Mouse (Mus musculus) mouse embryonic stem cell (cell line): Measurements from ENCODE around the gene Slc29a3.
"Not testable (repeated sequence)": the region's sequence is repeated elsewhere in the genome, so short reads cannot be mapped to it uniquely, and the experiment has no call there.

Source experiments
- in situ Hi-C, 2 experiments: fragments of 300-500 bp; cut with MboI; formaldehyde crosslinking; loops; 1 replicate in 1 of 2; 3 replicates in 1 of 2; pipeline ENCODE4 v1.14.3; 2019 to 2020; ENCODE audit warnings: low sequenced_read_pairs in 2 of 2, low pct_unique_long_range_greater_than_20kb in 1 of 2, mixed read lengths in 1 of 2; ENCODE audit not compliant: unreplicated experiment in 1 of 2

Slc29a3 gene

GRCm38 (mm10) chr10:60774616-60775015, 22.0 kb upstream of the Slc29a3 start:
- in situ Hi-C loops, result no loop called here

DNA sequence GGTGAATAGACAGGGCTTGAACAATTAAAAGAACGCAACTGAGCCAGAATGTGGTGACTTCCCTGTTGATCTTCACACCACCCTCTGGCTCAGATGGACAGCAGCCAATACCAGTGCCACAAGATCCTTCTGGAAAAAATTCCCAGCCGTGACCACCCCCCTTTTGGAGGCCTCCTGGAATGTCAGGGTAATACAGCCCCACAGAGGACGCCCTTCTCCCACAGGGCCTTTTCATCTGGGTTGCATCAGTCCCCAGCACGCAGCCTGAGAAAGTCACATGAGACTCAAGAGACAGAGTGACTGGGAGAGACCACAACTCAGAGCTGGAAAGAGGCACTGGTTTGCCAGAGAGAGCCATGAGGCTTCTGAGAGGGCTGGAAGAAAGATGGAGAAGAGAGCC, 18.3 kb upstream of the Slc29a3 start:
- in situ Hi-C loops, result no loop called here

GRCm38 (mm10) chr10:60768614-60769013, 16.0 kb upstream of the Slc29a3 start:
- in situ Hi-C loops, result no loop called here

DNA sequence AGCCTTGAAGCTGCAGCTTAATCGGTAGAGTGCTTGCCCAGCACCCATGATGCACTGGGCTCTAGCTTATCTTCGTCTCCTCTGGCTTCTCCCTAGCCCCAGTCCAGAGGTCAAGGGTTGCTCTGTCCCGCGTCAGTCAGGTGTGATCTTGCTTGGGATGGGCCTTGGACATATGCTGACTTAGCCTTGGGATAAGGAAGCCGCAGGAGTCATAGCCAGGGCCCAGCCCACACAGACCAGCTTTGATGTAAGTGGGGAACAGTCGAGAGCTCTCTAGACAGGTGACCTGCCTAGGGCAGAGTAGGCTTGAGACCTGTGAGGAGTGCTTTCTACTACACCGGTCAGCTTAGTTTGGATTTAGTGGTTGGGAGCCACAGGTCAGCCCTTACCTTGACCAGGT, 14.8 kb upstream of the Slc29a3 start:
- in situ Hi-C loops, result no loop called here

DNA sequence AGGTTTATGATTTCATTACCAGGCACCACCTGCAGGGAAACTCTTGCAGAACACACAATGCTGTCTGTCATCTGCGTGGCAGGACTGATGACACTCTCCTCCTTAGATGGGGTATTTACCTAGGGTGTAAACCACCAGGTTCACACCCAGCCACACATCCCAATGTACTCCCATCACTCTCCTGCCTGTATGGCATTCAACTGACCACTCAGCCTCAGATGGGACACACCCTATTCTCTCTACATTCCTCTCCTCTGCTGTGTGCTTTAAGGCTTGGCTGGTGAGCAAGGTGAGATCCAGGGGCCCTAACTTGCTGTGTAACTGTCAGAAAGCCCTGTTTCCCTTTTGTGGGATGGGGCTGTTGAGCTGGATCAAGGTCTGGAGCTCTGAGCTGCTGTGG, 9.5 kb upstream of the Slc29a3 start:
- in situ Hi-C loops, result no loop called here

DNA sequence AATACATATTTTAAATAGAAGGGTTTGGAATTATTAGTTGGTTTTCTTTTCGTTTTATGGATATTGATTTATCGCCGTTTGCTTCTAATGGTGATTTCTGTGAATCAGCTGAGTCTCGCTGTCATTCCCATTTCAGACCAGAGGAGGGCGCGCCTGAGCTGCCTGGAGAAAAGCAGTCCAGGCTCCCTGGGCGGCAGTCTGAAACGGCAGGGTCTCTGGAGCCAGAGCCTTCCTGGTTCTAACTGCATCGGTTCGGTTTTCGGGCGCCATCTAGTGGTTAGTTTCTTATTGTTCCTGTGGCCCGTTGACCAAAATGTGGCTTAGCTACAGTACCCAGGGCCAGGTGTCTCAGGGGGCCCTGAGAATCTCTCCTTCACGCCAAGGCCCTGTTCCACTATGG, 7.8 kb upstream of the Slc29a3 start:
- in situ Hi-C loops, result no loop called here

DNA sequence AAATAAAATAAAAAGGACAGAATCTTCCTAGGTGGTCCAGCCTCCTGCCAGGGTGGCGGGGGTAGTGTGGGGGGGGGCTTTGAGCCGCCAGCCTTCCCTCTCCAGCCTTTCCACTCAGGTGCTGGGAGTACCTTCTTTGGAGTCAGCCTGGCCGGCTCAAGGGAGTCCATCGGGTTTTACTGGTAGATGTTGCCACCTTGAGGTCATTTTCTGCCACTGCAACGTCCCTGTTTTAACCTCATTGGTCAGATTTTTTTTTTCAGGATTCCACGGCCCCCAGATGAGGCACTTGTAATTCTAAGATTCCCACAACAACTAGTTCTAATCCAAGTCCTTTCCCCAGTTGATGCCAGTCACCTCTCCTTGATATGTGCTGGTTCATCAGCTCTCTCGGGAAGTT, 4.4 kb upstream of the Slc29a3 start:
- in situ Hi-C loops, result loop anchor here (5.0 to 10.0 kb wide), 5 partner anchors 135 to 452 kb away; no protein-coding TSS in a partner anchor

GRCm38 (mm10) chr10:60756146-60756545, 3.6 kb upstream of the Slc29a3 start:
- in situ Hi-C loops, result loop anchor here (5.0 to 10.0 kb wide), 5 partner anchors 134 to 451 kb away; no protein-coding TSS in a partner anchor

- in situ Hi-C loops, result loop anchor here (10.0 kb wide), 4 partner anchors 139 to 449 kb away; no protein-coding TSS in a partner anchor
Observed at GRCm38 (mm10) chr10:60753941-60754340, 1.3 kb upstream of the Slc29a3 start.

DNA sequence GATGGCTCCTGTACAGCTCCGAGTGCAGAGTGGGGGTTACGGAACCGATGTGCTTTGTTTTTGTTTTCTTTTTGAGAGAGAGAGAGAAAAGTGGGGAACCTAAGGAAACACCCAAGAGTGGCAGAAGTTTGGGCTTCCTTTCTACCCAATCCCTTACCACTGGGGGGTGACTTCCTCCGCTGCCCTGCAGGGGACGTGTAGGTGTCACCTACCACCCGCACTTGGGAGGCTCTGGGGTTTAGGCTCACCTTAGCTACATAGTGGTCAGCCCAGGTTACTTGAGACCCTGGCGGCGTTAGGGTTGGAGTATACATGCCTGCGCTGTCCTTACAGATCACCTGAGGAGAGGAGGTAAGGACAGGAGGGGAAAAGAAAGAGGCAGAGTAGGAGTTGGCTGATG, 667 bp upstream of the Slc29a3 start:
- in situ Hi-C loops, result loop anchor here (10.0 kb wide), 4 partner anchors 138 to 448 kb away; no protein-coding TSS in a partner anchor

DNA sequence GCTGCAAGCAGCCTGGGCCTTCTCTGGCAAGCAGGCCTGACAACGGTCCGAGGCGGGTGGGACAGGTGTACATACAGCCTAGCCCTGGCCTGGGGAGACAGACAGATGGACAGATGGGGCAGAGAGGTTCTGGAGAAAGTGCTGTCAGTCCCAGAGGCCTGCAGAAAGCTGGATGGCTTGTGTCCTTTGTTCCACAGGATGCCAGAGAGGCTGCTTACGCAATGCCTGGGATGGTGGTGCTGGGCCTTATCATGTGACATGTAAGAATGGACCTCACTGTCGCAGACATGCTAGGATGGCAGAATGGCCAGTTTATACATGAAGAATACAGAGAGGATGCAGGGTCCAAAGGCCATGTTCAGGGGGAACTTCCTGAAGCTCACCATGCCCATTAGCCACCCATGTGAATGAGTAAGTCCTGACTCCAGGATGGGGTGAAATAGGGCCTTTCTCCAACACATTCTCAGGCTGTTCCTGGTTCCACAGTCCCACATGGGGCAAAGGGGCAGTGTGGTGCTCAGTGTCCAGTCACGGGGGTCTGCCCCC, 4.9 kb downstream of the Slc29a3 start:
- in situ Hi-C loops, result no loop called here

- in situ Hi-C loops, result no loop called here
Observed at GRCm38 (mm10) chr10:60746512-60746911, 6.1 kb downstream of the Slc29a3 start.

GRCm38 (mm10) chr10:60744543-60745290, 7.9 kb downstream of the Slc29a3 start:
- in situ Hi-C loops, result no loop called here

DNA sequence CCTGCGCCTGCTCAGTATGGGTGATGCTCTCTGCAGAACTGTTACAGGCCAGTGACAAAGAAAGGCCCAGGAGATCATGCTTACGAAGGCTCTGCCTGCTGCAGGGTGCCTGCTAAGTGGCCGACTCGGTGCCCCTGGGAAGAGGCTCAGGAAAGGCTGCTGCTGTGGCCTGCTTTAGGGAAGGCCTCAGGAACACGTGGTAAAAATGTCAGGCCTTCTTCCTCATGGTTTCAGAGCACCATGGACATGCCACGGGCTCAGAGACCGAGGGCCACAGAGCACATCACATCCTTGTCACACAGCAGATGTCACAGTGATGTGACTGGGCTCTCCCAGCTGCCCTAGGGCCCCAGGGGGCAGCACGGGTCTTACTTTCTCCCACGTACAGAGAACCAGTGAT, 8.9 kb downstream of the Slc29a3 start:
- in situ Hi-C loops, result no loop called here

- in situ Hi-C loops, result no loop called here
Observed at GRCm38 (mm10) chr10:60742942-60743341, 9.7 kb downstream of the Slc29a3 start.

DNA sequence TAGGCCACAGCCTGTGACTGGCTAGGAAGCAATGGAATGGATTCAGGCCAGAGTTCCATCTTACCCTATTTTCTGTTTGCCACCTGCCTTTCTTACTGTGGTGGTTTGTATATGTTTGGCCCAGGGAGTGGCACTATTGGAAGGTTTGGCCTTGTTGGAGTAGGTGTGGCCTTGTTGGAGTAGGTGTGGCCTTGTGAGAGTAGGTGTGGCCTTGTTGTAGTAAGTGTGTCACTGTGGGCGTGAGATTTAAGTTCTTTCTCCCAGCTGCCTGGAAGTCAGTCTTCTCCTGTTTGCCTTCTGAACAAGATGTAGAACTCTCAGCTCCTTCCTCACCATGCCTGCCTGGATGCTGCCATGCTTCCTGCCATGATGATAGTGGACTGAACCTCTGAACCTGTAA, 10.3 kb downstream of the Slc29a3 start:
- in situ Hi-C loops, result not testable (repeated sequence)

GRCm38 (mm10) chr10:60741435-60741834, 11.2 kb downstream of the Slc29a3 start:
- in situ Hi-C loops, result no loop called here

GRCm38 (mm10) chr10:60739619-60740363, 12.8 kb downstream of the Slc29a3 start:
- in situ Hi-C loops, result no loop called here

DNA sequence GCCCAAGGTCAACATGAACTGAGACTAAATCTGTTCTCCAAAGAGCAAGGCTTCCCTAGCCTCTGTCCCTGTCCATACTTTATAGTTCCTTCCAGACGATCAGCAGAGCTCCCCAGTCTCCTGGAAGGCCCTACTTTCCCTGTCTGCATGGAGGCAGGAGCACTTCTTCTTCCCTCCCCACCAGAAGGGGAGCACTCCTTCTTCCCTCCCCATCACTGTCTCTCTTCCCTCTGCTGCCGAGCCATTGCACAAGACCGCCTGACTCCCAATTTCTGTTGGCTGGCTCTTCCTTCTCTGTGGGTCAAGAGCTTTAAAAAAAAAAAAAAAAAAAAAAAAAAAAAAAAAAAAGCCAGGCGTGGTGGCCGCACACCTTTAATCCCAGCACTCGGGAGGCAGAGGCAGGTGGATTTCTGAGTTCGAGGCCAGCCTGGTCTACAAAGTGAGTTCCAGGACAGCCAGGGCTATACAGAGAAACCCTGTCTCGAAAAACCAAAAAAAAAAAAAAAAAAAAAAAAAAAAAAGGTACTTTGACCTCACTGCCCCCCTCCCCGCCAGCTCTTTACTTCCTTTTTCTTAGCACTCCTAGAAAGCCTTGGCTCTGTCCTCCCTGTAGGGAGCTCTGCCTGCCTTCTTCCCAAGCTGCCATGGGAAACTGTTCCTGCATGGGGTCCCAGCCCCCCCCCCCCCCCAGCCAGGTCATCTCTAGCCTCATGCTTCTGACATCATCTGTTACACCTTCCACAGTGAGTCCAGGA, 14.5 kb downstream of the Slc29a3 start:
- in situ Hi-C loops, result no loop called here
